Mouse (Mus musculus): Measurements from ENCODE around the gene Cnfn.

GRCm38 (mm10) chr7:25390986-25391385, 21.5 kb upstream of the Cnfn start:
- TF ChIP-seq CTCF (conservative IDR thresholded peaks at IDR 0.05; ENCODE audit: insufficient read depth, insufficient read length, low read depth, low read length): no peak
- no peak for TF ChIP-seq POLR2A (IDR thresholded peaks at IDR 0.05; ENCODE audit: low read depth, low read length)
